Mouse (Mus musculus) embryonic facial prominence, embryonic 14.5 days (tissue): Measurements from ENCODE around the gene Slc12a8. TPM values are rescaled to one million over a fixed set of nuclear protein-coding genes. Genes with fewer than 3 reads are reported as not detected.

ENCODE experiments used
- ATAC-seq: fragments of 200-750 bp; cut with Nextera tagmentation; 2 replicates; pipeline ENCODE4 v1.8.0; 2017; ENCODE audit warnings: low read depth, moderate number of reproducible peaks, moderate TSS enrichment
- DNase-seq: peaks from one replicate; pipeline ENCODE4 v3.0.0-alpha.2; 2015; ENCODE audit warnings: low spot score
- H3K27ac ChIP-seq: fragments of 300-500 bp; sonication (generic); replicated peaks from 2 replicates; pipeline ENCODE4 v1.5.1; 2014; ENCODE audit warnings: low read depth, mild to moderate bottlenecking, low read length, moderate library complexity
- H3K27me3 ChIP-seq: fragments of 300-500 bp; sonication (generic); replicated peaks from 2 replicates; pipeline ENCODE4 v1.6.1; 2014; ENCODE audit warnings: low read length; ENCODE audit not compliant: control insufficient read depth, insufficient read depth
- H3K36me3 ChIP-seq: fragments of 300-500 bp; sonication (generic); 2 replicates; pipeline ENCODE4 v1.6.1; 2014; ENCODE audit warnings: low read length, mixed read lengths; ENCODE audit not compliant: control insufficient read depth, insufficient read depth
- H3K4me1 ChIP-seq: fragments of 300-500 bp; sonication (generic); 2 replicates; pipeline ENCODE4 v1.6.1; 2014; ENCODE audit warnings: antibody characterized with exemption, low read length; ENCODE audit not compliant: control insufficient read depth, insufficient read depth
- H3K4me2 ChIP-seq: fragments of 300-500 bp; sonication (generic); 2 replicates; pipeline ENCODE4 v1.6.1; 2014; ENCODE audit warnings: low read depth, mild to moderate bottlenecking, low read length, moderate library complexity, mixed read lengths
- H3K4me3 ChIP-seq: fragments of 300-500 bp; sonication (generic); 2 replicates; pipeline ENCODE4 v1.5.1; 2014; ENCODE audit warnings: low read depth, mild to moderate bottlenecking, low read length
- H3K9ac ChIP-seq: fragments of 300-500 bp; sonication (generic); 2 replicates; pipeline ENCODE4 v1.6.1; 2014; ENCODE audit warnings: low read depth, mild to moderate bottlenecking, low read length, moderate library complexity, mixed read lengths
- H3K9me3 ChIP-seq: fragments of 300-500 bp; sonication (generic); 2 replicates; pipeline ENCODE4 v1.6.1; 2016; ENCODE audit warnings: low read length; ENCODE audit not compliant: control insufficient read depth
- WGBS: fragments of 180-500 bp; shearing (Covaris S2); extraction: QIAGEN DNeasy Blood & Tissue Kit; methylation state at CpG from one replicate; pipeline ENCODE4 v1.1.7; 2014; 5-methylcytosine and 5-hydroxymethylcytosine counted together
- polyA plus RNA-seq: library from polyadenylated mRNA; unstranded; fragments of >200 nt; fragmentation: Nextera tagmentation; extraction: Ambion mirVana; gene quantifications from 2 replicates; pipeline ENCODE4 v1.2.1, GENCODE M21; 2014

The Slc12a8 gene
- polyA plus RNA-seq, 1 experiment from 2014 or later: 1.0 TPM

DNA sequence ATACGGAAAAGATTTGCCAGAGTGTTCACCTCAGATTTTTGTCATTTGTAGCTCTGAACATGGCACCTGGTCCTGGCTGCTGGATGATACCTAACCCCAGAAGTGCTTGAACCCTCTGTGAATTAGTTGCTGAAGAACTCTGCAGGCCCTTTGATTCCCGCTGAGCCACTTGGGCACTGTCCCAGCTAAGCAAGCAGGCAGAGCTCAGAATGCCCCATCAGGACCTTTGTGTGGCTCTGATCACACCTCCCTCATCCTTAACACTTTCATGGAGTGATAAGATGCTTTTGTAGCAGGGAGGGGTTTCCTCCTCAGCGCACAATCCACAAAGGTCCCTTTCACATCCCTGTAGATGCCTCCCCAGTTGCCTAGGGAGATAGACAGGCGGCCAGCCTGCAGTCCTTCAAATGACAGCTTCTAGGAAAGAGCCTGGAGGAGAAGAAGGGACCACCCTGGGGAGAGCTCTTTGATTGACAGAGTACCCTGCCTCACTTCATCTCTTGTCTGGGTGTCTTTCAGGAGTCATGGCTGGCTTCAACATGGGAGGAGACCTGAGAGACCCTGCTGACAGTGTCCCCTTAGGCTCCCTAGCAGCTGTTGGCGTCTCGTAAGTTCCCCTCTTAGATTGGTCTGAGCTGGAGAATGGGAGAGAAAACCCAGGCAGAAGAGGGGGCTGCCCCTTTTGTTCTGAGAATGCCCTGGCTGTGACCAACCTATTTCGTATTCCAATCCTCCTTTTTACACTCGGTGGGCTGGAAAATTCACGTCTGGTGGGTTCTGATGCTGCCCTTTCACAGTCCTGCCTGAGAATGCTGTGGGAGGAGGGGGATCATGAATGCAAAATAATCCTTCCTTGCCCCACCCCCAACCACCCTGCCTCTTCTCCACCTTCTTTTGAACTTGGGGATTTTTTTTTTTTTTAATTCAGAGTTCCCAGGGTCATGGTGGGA is 88.8 kb downstream of the Slc12a8 start:
- WGBS: 30% methylated on average over 9 of the region's 9 CpGs
- DNase-seq (no peak), ATAC-seq (no peak)
- Histone ChIP-seq H3K27me3 (no peaks in the 10 kb centered on the region), H3K27ac (no peak overlapping the region), H3K4me2 (no peak overlapping the region), H3K9ac (no peak overlapping the region), H3K4me1 (no peaks in the 10 kb centered on the region), H3K9me3 (no peaks in the 10 kb centered on the region), H3K4me3 (no peak overlapping the region), H3K36me3 (no peaks in the 10 kb centered on the region)

- no peaks in the 10 kb centered on the region for H3K9me3 ChIP-seq
- no peak overlapping the region for H3K27ac ChIP-seq
- 65% methylated on average over 8 of the region's 8 CpGs for WGBS
- DNase-seq: no peak
- H3K4me3 ChIP-seq: no peak overlapping the region
- no peaks in the 10 kb centered on the region for H3K36me3 ChIP-seq
- no peak overlapping the region for H3K4me2 ChIP-seq
- no peak overlapping the region for H3K9ac ChIP-seq
- no peaks in the 10 kb centered on the region for H3K4me1 ChIP-seq
- H3K27me3 ChIP-seq: no peaks in the 10 kb centered on the region
- ATAC-seq: no peak
Observed at GRCm38 (mm10) chr16:33606691-33607532, 89.8 kb downstream of the Slc12a8 start.

- no peak overlapping the region for H3K4me3 ChIP-seq
- no peak for DNase-seq
Observed at GRCm38 (mm10) chr16:33609554-33609953, 92.4 kb downstream of the Slc12a8 start.

DNA sequence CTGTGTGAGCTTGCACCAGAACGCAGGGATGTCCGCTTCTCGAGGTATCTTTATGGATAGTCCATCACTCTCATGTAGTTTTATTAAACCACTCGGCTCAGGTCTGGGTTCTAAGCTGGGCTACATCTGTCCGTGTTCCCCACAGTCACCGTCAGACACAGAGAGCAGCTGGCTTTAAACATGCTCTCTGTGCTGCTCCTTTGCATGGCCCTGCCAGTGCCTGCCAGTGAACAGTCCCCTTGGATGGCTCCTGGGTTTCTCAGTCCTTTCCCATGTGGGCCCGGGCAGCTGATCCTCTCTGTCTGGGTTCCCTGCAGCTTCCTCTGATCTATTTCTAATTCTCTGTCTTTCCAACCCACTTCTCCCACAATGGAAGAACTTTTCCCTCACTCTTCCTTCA is 93.3 kb downstream of the Slc12a8 start:
- Histone ChIP-seq H3K9ac (no peak overlapping the region), H3K9me3 (no peaks in the 10 kb centered on the region), H3K4me1 (no peaks in the 10 kb centered on the region), H3K27me3 (no peaks in the 10 kb centered on the region), H3K27ac (no peak overlapping the region), H3K4me3 (no peak overlapping the region), H3K36me3 (no peaks in the 10 kb centered on the region), H3K4me2 (no peak overlapping the region)
- no peak for DNase-seq
- 83% methylated on average over 7 of the region's 7 CpGs for WGBS
- no peak for ATAC-seq

More at GRCm38 (mm10) chr16:33609554-33609953, 92.4 kb downstream of the Slc12a8 start:
- no peak overlapping the region for H3K27ac ChIP-seq
- H3K4me2 ChIP-seq: no peak overlapping the region
- WGBS: 61% methylated on average over 2 of the region's 2 CpGs
- H3K36me3 ChIP-seq: no peaks in the 10 kb centered on the region
- H3K27me3 ChIP-seq: no peaks in the 10 kb centered on the region
- ATAC-seq: no peak
- no peaks in the 10 kb centered on the region for H3K9me3 ChIP-seq
- H3K4me1 ChIP-seq: no peaks in the 10 kb centered on the region
- H3K9ac ChIP-seq: no peak overlapping the region

GRCm38 (mm10) chr16:33611291-33611690 is 94.2 kb downstream of the Slc12a8 start:
- WGBS: 78% methylated on average over 8 of the region's 8 CpGs
- Histone ChIP-seq H3K4me3 (no peak overlapping the region), H3K27me3 (no peaks in the 10 kb centered on the region), H3K36me3 (no peaks in the 10 kb centered on the region), H3K4me2 (no peak overlapping the region), H3K27ac (no peak overlapping the region), H3K9ac (no peak overlapping the region), H3K9me3 (no peaks in the 10 kb centered on the region), H3K4me1 (no peaks in the 10 kb centered on the region)
- DNase-seq (no peak), ATAC-seq (no peak)

DNA sequence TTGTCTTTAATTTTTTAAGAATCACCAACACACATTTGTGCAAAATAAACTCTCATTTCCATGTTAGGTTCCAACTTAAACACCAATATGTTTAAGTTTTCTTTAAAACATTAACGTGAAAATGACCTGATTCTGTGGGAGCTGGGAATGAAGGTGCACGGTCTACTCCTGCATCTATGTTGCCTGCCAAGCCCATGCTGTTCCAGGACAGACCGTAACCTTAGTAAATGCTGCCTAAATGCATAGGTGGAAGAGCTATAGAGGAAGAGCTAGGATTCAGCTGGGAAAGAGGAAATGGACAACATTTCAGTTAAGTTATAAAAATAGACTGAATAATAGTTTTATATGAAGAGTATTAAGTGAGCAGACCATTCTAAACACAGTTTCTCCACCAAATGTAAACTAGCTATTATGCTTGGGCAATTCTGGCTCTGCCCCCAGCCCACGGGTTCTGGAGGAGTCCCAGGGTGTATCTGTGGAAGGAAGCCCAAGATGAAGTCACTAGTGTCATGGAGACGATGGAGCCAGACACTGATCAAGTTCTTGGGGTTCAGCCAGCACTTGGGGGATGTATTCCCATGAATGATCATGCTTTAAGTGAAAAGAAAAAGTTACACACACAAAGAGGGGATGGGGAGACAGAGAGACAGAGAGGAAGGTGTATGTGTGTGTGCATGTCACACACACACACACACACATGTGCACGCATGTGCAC is 95.1 kb downstream of the Slc12a8 start:
- H3K4me1 ChIP-seq: no peaks in the 10 kb centered on the region
- no peak for ATAC-seq
- WGBS: 73% methylated on average over 6 of the region's 6 CpGs
- no peak overlapping the region for H3K4me2 ChIP-seq
- H3K4me3 ChIP-seq: no peak overlapping the region
- no peaks in the 10 kb centered on the region for H3K9me3 ChIP-seq
- H3K9ac ChIP-seq: no peak overlapping the region
- H3K27ac ChIP-seq: no peak overlapping the region
- H3K27me3 ChIP-seq: no peaks in the 10 kb centered on the region
- no peaks in the 10 kb centered on the region for H3K36me3 ChIP-seq
- peak; percentile 66 for DNase-seq

GRCm38 (mm10) chr16:33615986-33616385 is 98.9 kb downstream of the Slc12a8 start:
- 76% methylated on average over 3 of the region's 3 CpGs for WGBS
- no peaks in the 10 kb centered on the region for H3K9me3 ChIP-seq
- no peaks in the 10 kb centered on the region for H3K36me3 ChIP-seq
- H3K4me3 ChIP-seq: no peak overlapping the region
- no peak for DNase-seq
- H3K27me3 ChIP-seq: no peaks in the 10 kb centered on the region
- no peak overlapping the region for H3K4me2 ChIP-seq
- ATAC-seq: no peak
- H3K27ac ChIP-seq: no peak overlapping the region
- H3K4me1 ChIP-seq: no peaks in the 10 kb centered on the region
- H3K9ac ChIP-seq: no peak overlapping the region

DNA sequence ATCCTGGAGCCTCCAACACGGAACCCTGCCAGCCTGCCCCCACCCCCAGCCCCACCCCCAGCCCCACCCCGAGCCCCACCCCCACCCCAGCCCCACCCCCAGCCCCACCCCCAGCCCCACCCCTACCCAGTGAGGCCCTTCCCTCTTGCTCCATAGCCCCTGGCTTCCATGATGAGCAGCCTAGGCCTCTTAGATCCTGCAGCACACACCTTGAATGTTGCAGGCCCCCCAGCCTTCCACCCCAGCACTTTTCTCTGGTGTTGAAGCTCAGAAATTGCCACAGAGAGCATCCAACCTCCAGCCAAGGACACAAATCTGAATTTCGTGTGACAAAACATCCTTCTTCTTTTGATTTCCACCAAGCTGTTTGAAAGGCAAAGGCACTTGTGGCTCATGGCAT is 104.7 kb downstream of the Slc12a8 start:
- H3K9me3 ChIP-seq: no peaks in the 10 kb centered on the region
- DNase-seq: no peak
- no peak for ATAC-seq

More for the DNA sequence above, 104.7 kb downstream of the Slc12a8 start:
- Histone ChIP-seq H3K27ac (no peak overlapping the region), H3K9ac (no peak overlapping the region), H3K27me3 (no peaks in the 10 kb centered on the region), H3K4me2 (no peak overlapping the region), H3K36me3 (no peaks in the 10 kb centered on the region), H3K4me1 (no peaks in the 10 kb centered on the region), H3K4me3 (no peak overlapping the region)
- WGBS: 58% methylated on average over 3 of the region's 3 CpGs
